Mouse (Mus musculus): ENCODE results near the gene Ptx3. TPM values are rescaled to one million over a fixed set of nuclear protein-coding genes. Genes with fewer than 3 reads are reported as not detected.

Ptx3 gene
- polyA plus RNA-seq, 1 experiment from 2014 or later, result 23.7 TPM

DNA sequence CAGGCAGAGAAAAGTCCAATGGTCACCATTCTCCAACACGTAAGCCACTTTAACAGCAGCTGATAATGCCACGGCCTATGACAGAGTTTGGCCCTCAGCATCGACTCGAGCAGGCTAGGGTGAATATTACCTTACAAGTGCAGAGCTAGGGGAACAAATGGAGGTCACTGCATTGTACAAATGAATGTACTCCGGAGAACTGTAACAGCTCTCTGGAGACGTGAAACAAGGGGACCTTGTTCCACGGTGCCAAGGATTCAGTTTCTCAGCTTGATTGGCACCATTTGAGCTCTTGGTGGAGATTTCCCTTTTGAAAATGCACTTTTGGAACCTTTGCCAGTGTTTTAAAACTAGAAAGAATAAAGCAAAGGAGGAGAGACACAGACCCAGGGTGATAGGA is 32.1 kb downstream of the Ptx3 start:
- Histone ChIP-seq H3K36me3 (replicated peaks) (no peaks in the 10 kb centered on the region), H3K4me1 (no peaks in the 10 kb centered on the region), H3K4me3 (no peak overlapping the region), H3K9me3 (no peaks in the 10 kb centered on the region), H3K27me3 (ENCODE audit: poor library complexity, severe bottlenecking) (no peaks in the 10 kb centered on the region), H3K27ac (no peak overlapping the region)
- no peak for DNase-seq (ENCODE audit: extremely low spot score, low spot score)
- 87% methylated on average over 7 of the region's 7 CpGs for WGBS

- DNase-seq (ENCODE audit: extremely low spot score, low spot score), result no peak
- H3K9me3 ChIP-seq, result no peaks in the 10 kb centered on the region
- H3K4me3 ChIP-seq, result no peak overlapping the region
- no peaks in the 10 kb centered on the region for H3K36me3 ChIP-seq (replicated peaks)
- no peak overlapping the region for H3K27ac ChIP-seq
- WGBS, result 86% methylated on average over 9 of the region's 9 CpGs
- no peaks in the 10 kb centered on the region for H3K4me1 ChIP-seq
- H3K27me3 ChIP-seq (ENCODE audit: poor library complexity, severe bottlenecking), result no peaks in the 10 kb centered on the region
Observed at GRCm38 (mm10) chr3:66254504-66255105, 34.9 kb downstream of the Ptx3 start.

GRCm38 (mm10) chr3:66262319-66262718 is 42.6 kb downstream of the Ptx3 start:
- DNase-seq (ENCODE audit: extremely low spot score, low spot score), result peak; percentile 18
- WGBS, result 51% methylated on average over 5 of the region's 5 CpGs
- H3K9me3 ChIP-seq, result no peaks in the 10 kb centered on the region
- no peaks in the 10 kb centered on the region for H3K4me1 ChIP-seq
- no peak overlapping the region for H3K4me3 ChIP-seq
- H3K27me3 ChIP-seq (ENCODE audit: poor library complexity, severe bottlenecking), result no peaks in the 10 kb centered on the region
- H3K36me3 ChIP-seq (replicated peaks), result no peaks in the 10 kb centered on the region
- no peak overlapping the region for H3K27ac ChIP-seq

DNA sequence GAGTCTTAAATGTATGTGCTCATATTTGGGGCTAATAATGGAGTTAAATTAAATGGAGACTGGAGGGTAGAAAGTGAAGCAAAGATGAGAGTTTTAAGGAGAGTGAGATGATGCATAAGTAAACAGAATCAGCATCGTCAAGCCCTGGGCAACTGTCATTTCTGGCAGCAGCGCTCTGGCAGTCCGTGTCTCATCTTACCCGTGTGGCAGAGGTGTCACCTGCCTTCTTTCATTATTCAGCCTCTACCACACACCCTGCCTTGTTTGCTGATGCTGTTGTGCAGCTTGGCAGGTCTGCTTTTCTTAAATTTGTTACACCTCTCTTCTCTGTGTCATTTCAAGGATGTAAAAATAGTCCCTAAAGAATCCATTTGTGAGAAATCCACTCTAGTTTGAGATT is 43.6 kb downstream of the Ptx3 start:
- Histone ChIP-seq H3K27me3 (ENCODE audit: poor library complexity, severe bottlenecking) (no peaks in the 10 kb centered on the region), H3K36me3 (replicated peaks) (no peaks in the 10 kb centered on the region), H3K4me1 (no peaks in the 10 kb centered on the region), H3K9me3 (no peaks in the 10 kb centered on the region), H3K4me3 (no peak overlapping the region), H3K27ac (no peak overlapping the region)
- 91% methylated on average over 4 of the region's 4 CpGs for WGBS
- no peak for DNase-seq (ENCODE audit: extremely low spot score, low spot score)

Other genes with a start within 250 kb of the Ptx3 start
- 9.2 and 10.7 TPM in 2 replicates for gene Veph1, start 76.9 kb downstream of the Ptx3 start, polyA plus RNA-seq (2016; fragmentation: Nextera tagmentation; extraction: Ambion mirVana)

Measured in forebrain, embryonic 10.5 days (tissue).